Mouse (Mus musculus) MN1 (cell line): ENCODE data around the gene Rasd1.
A peak's percentile ranks its signal among the peaks of the same experiment; 100 is the strongest.
"Not testable (repeated sequence)": the region's sequence is repeated elsewhere in the genome, so short reads cannot be mapped to it uniquely, and the experiment has no call there.

ENCODE experiments used
- DNase-seq: peaks from one replicate; pipeline ENCODE4 v3.0.0-alpha.2; 2016; ENCODE audit warnings: low spot score

Rasd1 gene

GRCm38 (mm10) chr11:59960476-59961337, 4.0 kb downstream of the Rasd1 start:
- DNase-seq, result peak; percentile 85

- no peak for DNase-seq
These were observed 5.3 kb downstream of the Rasd1 start for GRCm38 (mm10) chr11:59959453-59959852.

DNA sequence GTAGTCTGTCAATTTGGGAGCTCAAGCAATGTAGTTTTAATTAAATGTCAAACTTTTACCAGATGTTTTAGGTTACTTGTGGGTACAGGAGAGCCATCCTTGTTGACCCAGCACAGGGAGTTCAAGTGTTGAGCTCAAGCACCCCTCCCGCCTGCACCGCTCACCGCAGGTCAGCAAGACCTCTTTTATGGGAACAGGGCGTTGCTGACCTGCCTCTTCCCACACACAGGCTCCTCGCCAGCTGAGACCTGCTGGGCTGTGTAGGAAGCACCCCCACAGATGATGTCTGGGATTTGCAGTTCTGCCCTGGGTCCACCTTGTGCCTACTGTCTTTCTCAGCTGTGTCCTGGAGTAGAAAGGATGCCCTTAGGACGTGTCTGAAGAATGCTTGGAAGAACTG, 8.0 kb downstream of the Rasd1 start:
- DNase-seq, result no peak

DNA sequence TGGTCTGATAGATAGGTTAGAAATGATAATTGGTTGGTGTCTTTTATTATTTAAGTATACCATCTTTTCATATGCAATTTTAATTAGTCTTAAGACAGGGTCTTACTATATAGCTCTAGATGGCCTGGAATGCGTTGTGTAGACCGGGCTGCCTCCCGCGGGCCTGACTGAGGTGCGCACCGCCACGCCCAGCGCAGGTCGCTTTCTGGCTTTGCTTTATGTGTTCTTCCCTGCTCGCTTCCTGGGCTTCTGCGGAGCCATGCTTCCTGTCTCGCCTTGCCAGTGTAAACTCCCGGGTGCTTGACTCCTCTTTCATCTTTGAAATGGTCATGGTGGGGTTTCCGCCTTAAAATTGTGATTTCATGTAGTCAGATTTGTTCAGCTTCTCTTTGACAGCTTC, 11.9 kb downstream of the Rasd1 start:
- no peak for DNase-seq

- peak; percentile 66 for DNase-seq
These were observed 16.4 kb downstream of the Rasd1 start for GRCm38 (mm10) chr11:59948401-59948767.

- peak; percentile 96 for DNase-seq
These were observed 16.9 kb downstream of the Rasd1 start, which contains the start of gene Med9 for GRCm38 (mm10) chr11:59947752-59948400. TSS of gene Med9 (plus strand) at chr11:59948206.

- DNase-seq, result not testable (repeated sequence)
These were observed 19.9 kb downstream of the Rasd1 start for GRCm38 (mm10) chr11:59944855-59945254.

GRCm38 (mm10) chr11:59941391-59941790, 23.4 kb downstream of the Rasd1 start:
- peak; percentile 47 for DNase-seq

- no peak for DNase-seq
These were observed 24.1 kb downstream of the Rasd1 start for GRCm38 (mm10) chr11:59940645-59941044.

DNA sequence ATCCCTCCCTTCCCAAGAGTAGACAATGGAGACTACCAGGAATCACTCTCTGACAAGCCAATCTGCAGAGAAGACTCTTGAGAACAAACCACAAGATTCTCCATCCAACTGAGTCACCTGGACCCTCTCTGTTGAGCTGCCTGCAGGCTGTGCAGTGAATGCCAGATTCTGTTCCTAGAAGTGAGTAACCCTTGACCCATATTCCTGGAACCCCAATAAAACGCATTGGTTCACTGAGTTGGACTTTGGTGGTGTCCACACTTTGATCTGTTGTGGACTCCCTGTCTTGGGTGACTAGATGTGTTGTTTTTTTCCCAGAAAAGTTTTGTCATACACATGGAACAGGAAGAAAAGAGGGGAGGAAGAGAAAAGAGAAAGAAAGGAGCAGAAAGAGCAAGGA, 24.9 kb downstream of the Rasd1 start:
- no peak for DNase-seq

DNA sequence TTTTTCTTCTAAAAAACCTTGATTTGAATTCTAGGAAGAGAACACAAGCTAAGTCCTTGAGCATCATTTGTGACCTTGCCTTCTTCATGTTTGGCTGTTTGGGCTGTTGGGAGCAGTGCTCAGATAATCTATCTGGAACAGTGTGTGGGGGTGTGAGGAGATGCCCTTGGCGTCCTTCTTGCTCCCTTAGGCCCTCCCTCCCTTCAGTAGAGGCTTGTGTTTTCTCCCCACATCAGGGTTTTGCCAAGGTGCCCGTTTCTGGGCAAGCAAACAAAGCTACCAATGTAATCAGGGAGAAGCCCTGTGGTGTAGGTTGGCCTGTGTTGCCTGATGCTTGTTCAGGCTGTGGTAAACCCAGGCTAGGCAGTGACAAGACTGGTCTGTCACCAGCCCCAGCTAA, 27.1 kb downstream of the Rasd1 start:
- no peak for DNase-seq

- DNase-seq, result no peak
These were observed 27.7 kb downstream of the Rasd1 start for GRCm38 (mm10) chr11:59937023-59937422.

GRCm38 (mm10) chr11:59933943-59934342, 30.8 kb downstream of the Rasd1 start:
- DNase-seq, result no peak

- DNase-seq, result no peak
These were observed 32.0 kb downstream of the Rasd1 start for GRCm38 (mm10) chr11:59932560-59933337.

GRCm38 (mm10) chr11:59930031-59930430, 34.7 kb downstream of the Rasd1 start:
- DNase-seq, result no peak

DNA sequence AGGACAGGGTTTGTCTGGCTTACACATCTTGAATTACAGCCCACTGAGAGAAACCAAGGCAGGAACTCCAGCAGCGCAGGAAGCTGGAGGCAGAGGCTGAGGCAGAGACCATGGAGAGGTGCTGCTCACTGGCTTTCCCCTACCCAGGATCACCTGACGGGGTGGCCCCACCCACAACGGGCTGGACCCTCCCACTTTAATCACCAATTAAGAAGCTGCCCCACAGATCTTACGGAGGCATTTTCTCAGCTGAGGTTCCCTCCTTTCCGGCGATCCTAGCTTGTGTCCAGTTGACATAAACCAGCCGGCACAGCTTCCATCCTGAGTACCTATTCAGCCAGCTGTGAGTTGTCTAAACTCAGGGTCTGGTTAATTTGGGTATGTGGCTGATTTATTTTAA, 43.5 kb downstream of the Rasd1 start:
- DNase-seq, result no peak

- DNase-seq, result no peak
These were observed 44.4 kb downstream of the Rasd1 start for GRCm38 (mm10) chr11:59920331-59920730.

GRCm38 (mm10) chr11:59919401-59919800, 45.3 kb downstream of the Rasd1 start:
- no peak for DNase-seq

DNA sequence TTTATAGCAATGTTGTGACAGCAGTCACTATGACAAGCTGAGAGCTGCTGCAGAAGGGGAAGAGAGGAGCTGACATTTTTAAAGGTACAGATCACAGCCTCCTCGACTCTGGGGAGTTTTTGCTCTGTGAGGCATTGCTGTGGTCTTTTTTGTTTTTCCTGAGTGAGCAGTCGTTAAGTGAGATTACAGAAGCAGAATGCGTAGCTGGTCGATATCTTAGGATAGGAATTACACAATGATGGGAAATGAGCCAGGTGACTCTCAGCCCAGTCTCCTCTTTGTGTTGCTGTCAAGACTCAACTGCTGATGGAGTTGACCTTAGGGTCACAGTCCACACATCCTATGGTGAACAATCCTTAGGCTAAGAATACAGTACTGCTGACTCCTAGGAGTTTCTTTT, 46.7 kb downstream of the Rasd1 start:
- DNase-seq, result no peak

DNA sequence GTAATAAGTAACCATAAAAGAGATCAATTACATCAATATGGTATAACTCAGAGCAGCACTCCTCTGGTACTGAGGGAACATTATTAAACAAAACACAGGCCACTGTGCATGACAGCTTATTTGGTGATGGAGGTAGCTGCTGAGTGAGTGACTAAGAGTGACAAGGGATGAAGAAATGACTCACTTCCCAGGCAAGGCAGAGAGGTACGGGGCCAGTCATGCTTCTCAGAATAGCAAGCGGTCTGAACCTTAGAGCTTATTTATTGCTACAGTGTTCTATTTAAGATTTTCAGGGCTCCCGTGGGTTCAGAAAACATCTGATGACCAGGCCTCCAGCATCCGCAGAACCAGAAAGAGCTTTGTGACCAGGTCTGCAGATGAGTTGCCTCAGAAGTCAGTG, 51.0 kb downstream of the Rasd1 start:
- DNase-seq, result peak; percentile 41
